Mouse (Mus musculus): ENCODE measurements around the gene Tcf20.

DNA sequence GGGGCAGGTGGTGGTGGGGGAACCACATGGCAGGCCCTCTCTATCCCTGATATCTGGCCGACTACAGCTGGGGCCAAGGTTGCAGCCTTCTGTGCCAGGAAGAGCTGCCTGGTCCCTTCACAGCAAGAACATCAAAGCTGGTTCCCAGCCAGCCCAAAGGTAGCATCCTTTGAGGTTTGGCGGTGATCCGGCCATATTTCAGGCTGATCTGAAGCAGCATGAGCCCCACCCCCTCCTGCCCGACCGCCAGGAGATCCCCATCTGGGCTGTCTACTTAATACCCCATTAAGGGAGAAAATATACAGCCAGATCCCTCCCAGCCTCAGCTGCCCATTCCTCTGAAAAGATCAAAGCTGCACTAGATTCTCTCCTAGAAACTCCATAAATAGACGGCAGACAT lies 59.6 kb downstream of the Tcf20 start:
- TF ChIP-seq TCF12 (IDR thresholded peaks at IDR 0.05; ENCODE audit: insufficient read depth, poor library complexity, severe bottlenecking) (no peak), POLR2AphosphoS2 (IDR thresholded peaks at IDR 0.05; ENCODE audit: insufficient read length, low read depth) (no peak), POLR2A (IDR thresholded peaks at IDR 0.05; ENCODE audit: insufficient read length, low read depth) (no peak), TCF3 (IDR thresholded peaks at IDR 0.05; ENCODE audit: insufficient read length, low read depth) (no peak), CEBPB (IDR thresholded peaks at IDR 0.05; ENCODE audit: insufficient read depth, poor library complexity, severe bottlenecking) (no peak), MYOD1 (IDR thresholded peaks at IDR 0.05; ENCODE audit: control insufficient read depth in 1 of 3, insufficient read length in 2 of 3, low read depth in 2 of 3) (no peak)

All from myocyte (in vitro differentiated cells).